Mouse (Mus musculus) neural tube, embryonic 12.5 days (tissue): Measurements from ENCODE around the gene Cfap299. TPM values are rescaled to one million over a fixed set of nuclear protein-coding genes. Genes with fewer than 3 reads are reported as not detected.

ENCODE experiments used
- ATAC-seq: fragments of 200-750 bp; cut with Nextera tagmentation; 2 replicates; pipeline ENCODE4 v1.8.0; 2017; ENCODE audit warnings: low read depth, mild to moderate bottlenecking, moderate TSS enrichment, moderate library complexity; ENCODE audit not compliant: low FRiP score
- H3K27ac ChIP-seq: fragments of 300-500 bp; sonication (generic); 2 replicates; pipeline ENCODE4 v1.5.1; 2016
- H3K27me3 ChIP-seq: fragments of 300-500 bp; sonication (generic); replicated peaks from 2 replicates; pipeline ENCODE4 v1.6.1; 2016; ENCODE audit warnings: mild to moderate bottlenecking
- H3K36me3 ChIP-seq: fragments of 300-500 bp; sonication (generic); 2 replicates; pipeline ENCODE4 v1.6.1; 2016; ENCODE audit warnings: mild to moderate bottlenecking
- H3K4me1 ChIP-seq: fragments of 300-500 bp; sonication (generic); 2 replicates; pipeline ENCODE4 v1.6.1; 2016
- H3K4me2 ChIP-seq: fragments of 300-500 bp; sonication (generic); replicated peaks from 2 replicates; pipeline ENCODE4 v1.6.1; 2016; ENCODE audit warnings: mild to moderate bottlenecking
- H3K4me3 ChIP-seq: fragments of 300-500 bp; sonication (generic); 2 replicates; pipeline ENCODE4 v1.5.1; 2016
- H3K9ac ChIP-seq: fragments of 300-500 bp; sonication (generic); 2 replicates; pipeline ENCODE4 v1.6.1; 2016; ENCODE audit warnings: mild to moderate bottlenecking
- H3K9me3 ChIP-seq: fragments of 300-500 bp; sonication (generic); 2 replicates; pipeline ENCODE4 v1.6.1; 2016; ENCODE audit warnings: mild to moderate bottlenecking
- WGBS: fragments of 180-500 bp; shearing (Covaris S2); methylation state at CpG from one replicate; pipeline ENCODE4 v1.1.7; 2016; 5-methylcytosine and 5-hydroxymethylcytosine counted together
- polyA plus RNA-seq: library from polyadenylated mRNA; unstranded; fragments of >200 nt; fragmentation: Nextera tagmentation; extraction: Ambion mirVana; gene quantifications from 2 replicates; pipeline ENCODE4 v1.2.1, GENCODE M21; 2016

The Cfap299 gene
- polyA plus RNA-seq, 1 experiment from 2014 or later = 0.53 TPM

- H3K9ac ChIP-seq = no peak overlapping the region
- ATAC-seq = no peak
- H3K27ac ChIP-seq = no peak overlapping the region
- 82% methylated on average over 5 of the region's 5 CpGs for WGBS
- no peak overlapping the region for H3K4me2 ChIP-seq
- H3K36me3 ChIP-seq = no peaks in the 10 kb centered on the region
- no peak overlapping the region for H3K4me3 ChIP-seq
- H3K4me1 ChIP-seq = no peaks in the 10 kb centered on the region
- H3K9me3 ChIP-seq = no peaks in the 10 kb centered on the region
- no peaks in the 10 kb centered on the region for H3K27me3 ChIP-seq
These were observed 251.7 kb downstream of the Cfap299 start for GRCm38 (mm10) chr5:98580811-98581210.

- Histone ChIP-seq H3K27me3 (no peaks in the 10 kb centered on the region), H3K9me3 (no peaks in the 10 kb centered on the region), H3K4me3 (no peak overlapping the region), H3K27ac (no peak overlapping the region), H3K36me3 (no peaks in the 10 kb centered on the region), H3K9ac (no peak overlapping the region), H3K4me2 (no peak overlapping the region), H3K4me1 (no peaks in the 10 kb centered on the region)
- 92% methylated on average over 3 of the region's 3 CpGs for WGBS
- no peak for ATAC-seq
These were observed 252.9 kb downstream of the Cfap299 start for GRCm38 (mm10) chr5:98582051-98582450.

- Histone ChIP-seq H3K27ac (no peak overlapping the region), H3K36me3 (no peaks in the 10 kb centered on the region), H3K4me2 (no peak overlapping the region), H3K9ac (no peak overlapping the region), H3K4me3 (no peak overlapping the region), H3K4me1 (no peaks in the 10 kb centered on the region), H3K27me3 (no peaks in the 10 kb centered on the region), H3K9me3 (no peaks in the 10 kb centered on the region)
- ATAC-seq = no peak
These were observed 256.8 kb downstream of the Cfap299 start for GRCm38 (mm10) chr5:98585915-98586314.

- H3K9ac ChIP-seq = no peak overlapping the region
- no peak overlapping the region for H3K4me2 ChIP-seq
- 95% methylated on average over 5 of the region's 5 CpGs for WGBS
- H3K4me1 ChIP-seq = no peaks in the 10 kb centered on the region
- no peaks in the 10 kb centered on the region for H3K27me3 ChIP-seq
- ATAC-seq = no peak
- H3K9me3 ChIP-seq = no peaks in the 10 kb centered on the region
- H3K27ac ChIP-seq = no peak overlapping the region
- H3K36me3 ChIP-seq = no peaks in the 10 kb centered on the region
- H3K4me3 ChIP-seq = no peak overlapping the region
These were observed 284.4 kb downstream of the Cfap299 start for GRCm38 (mm10) chr5:98613511-98613910.

- H3K4me1 ChIP-seq = no peaks in the 10 kb centered on the region
- H3K27me3 ChIP-seq = no peaks in the 10 kb centered on the region
- no peak overlapping the region for H3K9ac ChIP-seq
- H3K4me3 ChIP-seq = no peak overlapping the region
- WGBS = 73% methylated on average over 3 of the region's 3 CpGs
- H3K36me3 ChIP-seq = no peaks in the 10 kb centered on the region
- no peak for ATAC-seq
- H3K9me3 ChIP-seq = no peaks in the 10 kb centered on the region
- H3K4me2 ChIP-seq = no peak overlapping the region
- H3K27ac ChIP-seq = no peak overlapping the region
These were observed 287.8 kb downstream of the Cfap299 start for GRCm38 (mm10) chr5:98616902-98617301.

GRCm38 (mm10) chr5:98617416-98617815 lies 288.3 kb downstream of the Cfap299 start:
- WGBS = 92% methylated on average over 4 of the region's 4 CpGs
- Histone ChIP-seq H3K9ac (no peak overlapping the region), H3K9me3 (no peaks in the 10 kb centered on the region), H3K4me3 (no peak overlapping the region), H3K27me3 (no peaks in the 10 kb centered on the region), H3K36me3 (no peaks in the 10 kb centered on the region), H3K4me2 (no peak overlapping the region), H3K27ac (no peak overlapping the region), H3K4me1 (no peaks in the 10 kb centered on the region)
- no peak for ATAC-seq

GRCm38 (mm10) chr5:98650345-98650744 lies 321.2 kb downstream of the Cfap299 start:
- H3K4me1 ChIP-seq = no peaks in the 10 kb centered on the region
- H3K27ac ChIP-seq = no peak overlapping the region
- H3K4me3 ChIP-seq = no peak overlapping the region
- no peaks in the 10 kb centered on the region for H3K36me3 ChIP-seq
- no peak for ATAC-seq
- H3K4me2 ChIP-seq = no peak overlapping the region
- no peaks in the 10 kb centered on the region for H3K27me3 ChIP-seq
- no peaks in the 10 kb centered on the region for H3K9me3 ChIP-seq
- H3K9ac ChIP-seq = no peak overlapping the region

GRCm38 (mm10) chr5:98651049-98651448 lies 321.9 kb downstream of the Cfap299 start:
- Histone ChIP-seq H3K27ac (no peak overlapping the region), H3K36me3 (no peaks in the 10 kb centered on the region), H3K4me1 (no peaks in the 10 kb centered on the region), H3K4me2 (no peak overlapping the region), H3K9me3 (no peaks in the 10 kb centered on the region), H3K27me3 (no peaks in the 10 kb centered on the region), H3K9ac (no peak overlapping the region), H3K4me3 (no peak overlapping the region)
- WGBS = 79% methylated on average over 5 of the region's 5 CpGs
- no peak for ATAC-seq

GRCm38 (mm10) chr5:98688254-98688653 lies 359.1 kb downstream of the Cfap299 start:
- Histone ChIP-seq H3K27ac (no peak overlapping the region), H3K4me3 (no peak overlapping the region), H3K4me2 (no peak overlapping the region), H3K4me1 (no peaks in the 10 kb centered on the region), H3K9me3 (0 out of 2 replicates have a peak, but pooled peaks cover 3% of the 10 kb centered on the region), H3K9ac (no peak overlapping the region), H3K27me3 (no peaks in the 10 kb centered on the region), H3K36me3 (no peaks in the 10 kb centered on the region)
- 96% methylated on average over 5 of the region's 5 CpGs for WGBS
- ATAC-seq = no peak

GRCm38 (mm10) chr5:98692070-98692469 lies 363.0 kb downstream of the Cfap299 start:
- H3K4me2 ChIP-seq = no peak overlapping the region
- 0 out of 2 replicates have a peak, but pooled peaks cover 3% of the 10 kb centered on the region for H3K9me3 ChIP-seq
- no peaks in the 10 kb centered on the region for H3K4me1 ChIP-seq
- H3K4me3 ChIP-seq = no peak overlapping the region
- H3K9ac ChIP-seq = no peak overlapping the region
- H3K27ac ChIP-seq = no peak overlapping the region
- 82% methylated on average over 5 of the region's 5 CpGs for WGBS
- no peaks in the 10 kb centered on the region for H3K36me3 ChIP-seq
- no peaks in the 10 kb centered on the region for H3K27me3 ChIP-seq
- no peak for ATAC-seq

GRCm38 (mm10) chr5:98696336-98696735 lies 367.2 kb downstream of the Cfap299 start:
- no peak for ATAC-seq
- no peak overlapping the region for H3K27ac ChIP-seq
- no peak overlapping the region for H3K4me3 ChIP-seq
- no peaks in the 10 kb centered on the region for H3K27me3 ChIP-seq
- no peak overlapping the region for H3K4me2 ChIP-seq
- peaks cover 3% of the 10 kb centered on the region; the same call in 1 of the 2 replicates for H3K4me1 ChIP-seq
- 67% methylated on average over 8 of the region's 8 CpGs for WGBS
- H3K36me3 ChIP-seq = no peaks in the 10 kb centered on the region
- H3K9me3 ChIP-seq = no peaks in the 10 kb centered on the region
- no peak overlapping the region for H3K9ac ChIP-seq

GRCm38 (mm10) chr5:98703963-98704362 lies 374.9 kb downstream of the Cfap299 start:
- Histone ChIP-seq H3K27ac (no peak overlapping the region), H3K9me3 (no peaks in the 10 kb centered on the region), H3K36me3 (no peaks in the 10 kb centered on the region), H3K4me1 (peaks cover 3% of the 10 kb centered on the region; the same call in 1 of the 2 replicates), H3K4me2 (no peak overlapping the region), H3K27me3 (no peaks in the 10 kb centered on the region), H3K4me3 (no peak overlapping the region), H3K9ac (no peak overlapping the region)
- whole genome bisulfite sequencing = 68% methylated on average over 5 of the region's 5 CpGs
- ATAC-seq = no peak

GRCm38 (mm10) chr5:98706597-98706996 lies 377.5 kb downstream of the Cfap299 start:
- Histone ChIP-seq H3K27ac (no peak overlapping the region), H3K4me1 (no peaks in the 10 kb centered on the region), H3K9ac (no peak overlapping the region), H3K36me3 (no peaks in the 10 kb centered on the region), H3K4me2 (no peak overlapping the region), H3K4me3 (no peak overlapping the region), H3K9me3 (no peaks in the 10 kb centered on the region), H3K27me3 (no peaks in the 10 kb centered on the region)
- WGBS = 72% methylated on average over 4 of the region's 4 CpGs
- ATAC-seq = no peak
